Mouse (Mus musculus) spleen, postnatal 14 days (tissue): Measurements from ENCODE around the gene Fmnl2.

Experiments used
- DNase-seq, 2 experiments: peaks; one replicate each; pipeline ENCODE4 v3.0.0; 2021 to 2022; ENCODE audit warnings: low spot score in 2 of 2

Fmnl2 gene

GRCm38 (mm10) chr2:53102901-53103300 lies 245.2 kb downstream of the Fmnl2 start:
- no peak for DNase-seq

DNA sequence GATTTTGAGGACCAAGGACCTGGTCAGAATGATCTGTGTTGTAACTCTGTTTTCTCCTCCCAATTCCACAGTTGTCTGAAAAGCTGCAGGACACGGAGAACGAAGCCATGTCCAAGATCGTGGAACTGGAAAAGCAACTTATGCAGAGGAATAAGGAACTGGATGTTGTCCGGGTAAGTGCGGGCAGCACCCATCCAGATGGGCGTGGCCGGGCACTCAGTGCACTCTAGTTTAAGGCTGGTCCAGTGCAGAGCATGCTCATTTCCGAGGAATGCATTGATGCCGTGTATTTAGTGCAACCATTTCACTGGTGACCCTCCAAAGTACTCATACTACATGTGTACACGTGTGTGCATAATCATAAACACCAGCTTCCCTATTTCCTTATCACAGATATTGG lies 247.7 kb downstream of the Fmnl2 start:
- no peak for DNase-seq

- DNase-seq: no peak
These were observed 248.4 kb downstream of the Fmnl2 start for GRCm38 (mm10) chr2:53106056-53106455.

DNA sequence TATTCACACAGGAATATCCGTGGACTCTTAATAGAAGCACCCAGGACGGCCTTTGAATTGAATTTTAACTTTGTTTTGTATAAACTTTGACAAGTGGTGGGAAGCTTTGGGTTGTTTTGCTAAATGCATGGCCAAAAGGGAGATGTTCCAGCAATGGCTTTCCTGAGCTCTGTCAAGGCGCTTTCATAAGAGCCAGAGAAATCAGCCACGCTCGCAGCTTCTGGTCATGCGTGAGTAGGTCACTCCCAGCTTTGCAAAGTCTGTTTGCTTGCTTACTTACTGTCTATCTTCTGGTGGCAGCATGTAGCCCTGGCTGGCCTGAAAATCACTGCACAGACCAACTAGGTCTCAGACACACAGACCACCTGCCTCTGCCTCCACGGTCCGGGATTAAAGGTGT lies 248.8 kb downstream of the Fmnl2 start:
- no peak for DNase-seq

GRCm38 (mm10) chr2:53108547-53108946 lies 250.9 kb downstream of the Fmnl2 start:
- no peak for DNase-seq

DNA sequence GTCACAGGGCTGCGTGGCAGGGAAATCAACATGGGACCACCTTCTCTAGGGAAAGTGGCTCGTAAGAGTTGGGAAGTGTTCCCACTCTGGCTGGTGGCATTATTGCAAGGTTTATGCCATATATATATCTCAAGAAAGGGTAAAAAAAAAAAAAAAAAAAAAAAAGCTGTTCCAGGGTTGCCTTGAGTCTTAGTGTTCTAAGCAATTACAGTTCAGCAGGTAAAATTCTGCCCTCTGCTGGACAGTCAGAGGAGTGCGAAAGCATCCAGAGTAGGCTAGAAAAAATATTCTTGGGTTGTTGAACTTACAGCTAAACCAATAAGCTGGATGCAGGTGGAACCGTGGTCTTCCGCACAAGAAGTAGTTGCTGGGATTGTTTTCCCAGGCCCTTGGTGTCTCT lies 264.1 kb downstream of the Fmnl2 start:
- no peak for DNase-seq

GRCm38 (mm10) chr2:53125998-53126397 lies 268.3 kb downstream of the Fmnl2 start:
- no peak for DNase-seq

DNA sequence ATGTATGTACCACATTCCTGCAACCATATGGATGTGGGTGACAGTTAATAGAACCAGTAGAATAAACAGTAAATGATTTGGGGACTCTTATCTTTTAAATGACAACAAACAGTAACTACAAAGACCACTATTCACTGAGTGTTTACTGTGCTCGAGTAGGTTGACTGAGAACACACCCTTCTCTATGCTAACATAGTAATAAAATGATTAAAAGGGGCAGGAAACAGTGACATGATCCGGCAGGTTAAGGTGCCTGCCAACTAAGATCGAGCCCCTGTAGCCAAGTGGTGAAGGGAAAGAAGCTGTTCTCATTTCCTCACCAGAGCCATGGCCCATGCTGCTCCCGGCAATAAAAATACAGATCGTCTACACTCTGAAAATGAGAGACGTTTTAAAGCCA lies 271.4 kb downstream of the Fmnl2 start:
- DNase-seq: no peak

DNA sequence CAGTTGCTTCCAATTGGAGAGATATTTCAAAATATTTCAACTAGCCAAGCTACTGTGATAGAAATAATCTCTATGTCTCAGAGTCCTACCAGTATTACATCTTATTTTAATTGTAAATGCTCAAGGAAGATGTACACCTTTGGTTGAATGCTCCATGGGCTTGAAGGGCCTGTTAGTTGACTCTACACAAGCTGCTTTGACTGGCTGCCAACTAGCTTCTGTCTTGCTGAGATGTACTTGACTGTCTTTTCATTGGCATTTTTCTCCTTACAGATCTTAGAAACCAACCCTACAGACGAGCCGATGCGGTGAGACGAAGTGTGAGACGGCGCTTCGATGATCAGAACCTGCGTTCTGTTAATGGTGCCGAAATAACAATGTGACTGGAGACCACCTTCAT lies 273.9 kb downstream of the Fmnl2 start:
- DNase-seq: no peak

- no peak for DNase-seq
These were observed 289.2 kb downstream of the Fmnl2 start for GRCm38 (mm10) chr2:53146852-53147251.

DNA sequence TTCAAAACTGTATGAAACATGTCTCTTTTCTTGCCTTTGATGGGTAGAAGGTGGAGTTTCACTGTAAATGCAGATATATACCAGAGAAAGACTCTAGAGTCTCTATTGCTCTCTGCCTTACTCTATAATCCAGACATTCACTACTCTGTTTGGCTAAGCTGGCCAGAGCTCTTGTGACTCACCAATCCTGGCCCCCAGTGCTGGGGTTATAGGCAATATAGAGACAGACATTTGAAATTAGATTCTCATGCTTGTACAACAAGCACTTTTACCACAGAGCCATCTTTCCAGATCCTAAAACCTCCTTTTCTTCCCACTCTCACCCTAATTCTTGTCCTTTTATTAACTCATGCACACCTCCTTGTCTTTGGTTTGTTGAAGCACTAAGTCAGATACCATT lies 316.3 kb downstream of the Fmnl2 start:
- DNase-seq: no peak

DNA sequence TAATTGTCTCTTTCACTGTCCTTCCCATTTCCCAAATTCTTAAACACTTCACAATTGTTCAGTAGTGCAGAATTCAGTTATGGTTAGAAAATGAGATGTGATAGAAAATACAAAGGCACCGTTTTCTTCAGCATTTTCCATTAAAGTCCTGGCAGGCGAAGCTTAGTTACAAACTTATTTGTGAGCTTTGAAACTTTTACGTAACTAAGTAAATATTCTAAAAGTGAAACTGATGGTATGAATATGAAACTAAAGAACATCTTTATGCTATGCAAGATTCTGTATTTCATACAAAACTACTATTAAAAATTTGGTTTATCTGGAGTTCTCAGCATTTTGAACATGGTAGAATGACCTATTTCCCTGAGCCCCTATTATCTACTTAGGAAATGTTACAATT lies 321.3 kb downstream of the Fmnl2 start:
- no peak for DNase-seq

DNA sequence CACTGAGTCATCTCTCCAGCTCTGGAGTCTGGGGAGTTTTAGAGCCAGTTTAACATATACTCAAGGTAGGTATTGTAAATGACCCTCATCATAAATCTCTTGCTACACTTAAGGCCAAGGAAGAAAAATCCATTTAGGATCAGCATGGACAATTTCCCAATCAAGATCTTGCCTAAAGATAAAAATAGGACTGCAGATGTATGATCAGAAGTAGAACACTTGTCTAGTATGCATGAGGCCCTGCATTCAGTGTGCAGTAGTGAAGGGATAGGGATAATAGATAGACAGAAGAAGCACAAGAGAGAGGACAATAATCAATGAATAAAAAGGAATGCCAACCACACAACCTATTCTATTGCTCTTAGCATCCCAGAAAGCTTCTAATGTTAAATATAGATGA lies 322.2 kb downstream of the Fmnl2 start:
- DNase-seq: no peak
